Mouse (Mus musculus): ENCODE results near the gene Mrpl24. TPM values are rescaled to one million over a fixed set of nuclear protein-coding genes. Genes with fewer than 3 reads are reported as not detected.

Gene Mrpl24
- polyA plus RNA-seq, 1 experiment from 2014 or later, result 80.6 TPM

GRCm38 (mm10) chr3:87942471-87942870, 23.2 kb downstream of the Mrpl24 start:
- H3K9me3 ChIP-seq (ENCODE audit: control insufficient read depth, low read length), result no peaks in the 10 kb centered on the region
- ATAC-seq, result no peak
- H3K4me3 ChIP-seq (ENCODE audit: low read length), result no peak overlapping the region
- no peak overlapping the region for H3K4me2 ChIP-seq (ENCODE audit: low read depth, low read length)
- peaks cover 7% of the 10 kb centered on the region; the same call in 1 of the 2 replicates for H3K4me1 ChIP-seq (ENCODE audit: control insufficient read depth, insufficient read depth, low read length)
- H3K36me3 ChIP-seq (ENCODE audit: control insufficient read depth, insufficient read depth, low read length), result peaks cover 13% of the 10 kb centered on the region
- 87% methylated on average over 2 of the region's 2 CpGs for WGBS
- H3K27ac ChIP-seq (ENCODE audit: low read length), result no peak overlapping the region
- H3K9ac ChIP-seq (ENCODE audit: low read depth, low read length), result no peak overlapping the region
- peaks cover 11% of the 10 kb centered on the region; the same call in 1 of the 2 replicates for H3K27me3 ChIP-seq (replicated peaks; ENCODE audit: control insufficient read depth, insufficient read depth, low read length)

- H3K9ac ChIP-seq (ENCODE audit: low read depth, low read length), result no peak overlapping the region
- WGBS, result 78% methylated on average over 7 of the region's 7 CpGs
- peaks cover 13% of the 10 kb centered on the region for H3K36me3 ChIP-seq (ENCODE audit: control insufficient read depth, insufficient read depth, low read length)
- H3K27ac ChIP-seq (ENCODE audit: low read length), result no peak overlapping the region
- ATAC-seq, result no peak
- peaks cover 11% of the 10 kb centered on the region; the same call in 1 of the 2 replicates for H3K27me3 ChIP-seq (replicated peaks; ENCODE audit: control insufficient read depth, insufficient read depth, low read length)
- no peak overlapping the region for H3K4me3 ChIP-seq (ENCODE audit: low read length)
- H3K4me2 ChIP-seq (ENCODE audit: low read depth, low read length), result no peak overlapping the region
- no peaks in the 10 kb centered on the region for H3K9me3 ChIP-seq (ENCODE audit: control insufficient read depth, low read length)
- H3K4me1 ChIP-seq (ENCODE audit: control insufficient read depth, insufficient read depth, low read length), result peaks cover 16% of the 10 kb centered on the region
Measured at GRCm38 (mm10) chr3:87943586-87943985, 24.3 kb downstream of the Mrpl24 start.

- no peak overlapping the region for H3K27ac ChIP-seq (ENCODE audit: low read length)
- H3K9ac ChIP-seq (ENCODE audit: low read depth, low read length), result no peak overlapping the region
- WGBS, result 38% methylated on average over 4 of the region's 4 CpGs
- H3K4me1 ChIP-seq (ENCODE audit: control insufficient read depth, insufficient read depth, low read length), result peaks cover 24% of the 10 kb centered on the region
- H3K4me2 ChIP-seq (ENCODE audit: low read depth, low read length), result no peak overlapping the region
- no peak overlapping the region for H3K4me3 ChIP-seq (ENCODE audit: low read length)
- peaks cover 24% of the 10 kb centered on the region for H3K27me3 ChIP-seq (replicated peaks; ENCODE audit: control insufficient read depth, insufficient read depth, low read length)
- no peak for ATAC-seq
- H3K9me3 ChIP-seq (ENCODE audit: control insufficient read depth, low read length), result no peaks in the 10 kb centered on the region
- H3K36me3 ChIP-seq (ENCODE audit: control insufficient read depth, insufficient read depth, low read length), result 0 out of 2 replicates have a peak, but pooled peaks cover 3% of the 10 kb centered on the region
Measured at GRCm38 (mm10) chr3:87944838-87945600, 25.7 kb downstream of the Mrpl24 start.

- Histone ChIP-seq H3K4me1 (ENCODE audit: control insufficient read depth, insufficient read depth, low read length) (peaks cover 25% of the 10 kb centered on the region), H3K9me3 (ENCODE audit: control insufficient read depth, low read length) (no peaks in the 10 kb centered on the region), H3K4me2 (ENCODE audit: low read depth, low read length) (no peak overlapping the region), H3K9ac (ENCODE audit: low read depth, low read length) (no peak overlapping the region), H3K36me3 (ENCODE audit: control insufficient read depth, insufficient read depth, low read length) (no peaks in the 10 kb centered on the region), H3K27me3 (replicated peaks; ENCODE audit: control insufficient read depth, insufficient read depth, low read length) (peaks cover 26% of the 10 kb centered on the region), H3K27ac (ENCODE audit: low read length) (no peak overlapping the region), H3K4me3 (ENCODE audit: low read length) (no peak overlapping the region)
- 46% methylated on average over 12 of the region's 12 CpGs for WGBS
- no peak for ATAC-seq
Measured at GRCm38 (mm10) chr3:87945781-87946540, 26.7 kb downstream of the Mrpl24 start.

GRCm38 (mm10) chr3:87946541-87946860, 27.2 kb downstream of the Mrpl24 start:
- H3K36me3 ChIP-seq (ENCODE audit: control insufficient read depth, insufficient read depth, low read length), result no peaks in the 10 kb centered on the region
- ATAC-seq, result no peak
- H3K9ac ChIP-seq (ENCODE audit: low read depth, low read length), result no peak overlapping the region
- WGBS, result 44% methylated on average over 1 of the region's 1 CpGs
- no peaks in the 10 kb centered on the region for H3K9me3 ChIP-seq (ENCODE audit: control insufficient read depth, low read length)
- H3K4me2 ChIP-seq (ENCODE audit: low read depth, low read length), result no peak overlapping the region
- H3K4me1 ChIP-seq (ENCODE audit: control insufficient read depth, insufficient read depth, low read length), result peaks cover 25% of the 10 kb centered on the region
- H3K27me3 ChIP-seq (replicated peaks; ENCODE audit: control insufficient read depth, insufficient read depth, low read length), result peaks cover 26% of the 10 kb centered on the region
- H3K4me3 ChIP-seq (ENCODE audit: low read length), result no peak overlapping the region
- H3K27ac ChIP-seq (ENCODE audit: low read length), result no peak overlapping the region

- Histone ChIP-seq H3K4me3 (ENCODE audit: low read length) (peak overlapping the region; percentile 21), H3K9me3 (ENCODE audit: control insufficient read depth, low read length) (no peaks in the 10 kb centered on the region), H3K4me2 (ENCODE audit: low read depth, low read length) (peak overlapping the region; percentile 46), H3K4me1 (ENCODE audit: control insufficient read depth, insufficient read depth, low read length) (peaks cover 25% of the 10 kb centered on the region), H3K36me3 (ENCODE audit: control insufficient read depth, insufficient read depth, low read length) (no peaks in the 10 kb centered on the region), H3K27ac (ENCODE audit: low read length) (no peak overlapping the region), H3K9ac (ENCODE audit: low read depth, low read length) (peak overlapping the region; percentile 17; the same call in 1 of the 2 replicates), H3K27me3 (replicated peaks; ENCODE audit: control insufficient read depth, insufficient read depth, low read length) (peaks cover 28% of the 10 kb centered on the region)
- no peak for ATAC-seq
- 11% methylated on average over 26 of the region's 26 CpGs for WGBS
Measured at GRCm38 (mm10) chr3:87947056-87947810, 27.9 kb downstream of the Mrpl24 start.

- no peaks in the 10 kb centered on the region for H3K9me3 ChIP-seq (ENCODE audit: control insufficient read depth, low read length)
- peak overlapping the region; percentile 46 for H3K4me2 ChIP-seq (ENCODE audit: low read depth, low read length)
- under 1% methylated on average over 17 of the region's 17 CpGs for WGBS
- no peak overlapping the region for H3K27ac ChIP-seq (ENCODE audit: low read length)
- peaks cover 25% of the 10 kb centered on the region for H3K4me1 ChIP-seq (ENCODE audit: control insufficient read depth, insufficient read depth, low read length)
- peak overlapping the region; percentile 17 for H3K9ac ChIP-seq (ENCODE audit: low read depth, low read length)
- peak overlapping the region; percentile 21 for H3K4me3 ChIP-seq (ENCODE audit: low read length)
- no peak for ATAC-seq
- peaks cover 29% of the 10 kb centered on the region for H3K27me3 ChIP-seq (replicated peaks; ENCODE audit: control insufficient read depth, insufficient read depth, low read length)
- H3K36me3 ChIP-seq (ENCODE audit: control insufficient read depth, insufficient read depth, low read length), result no peaks in the 10 kb centered on the region
Measured at GRCm38 (mm10) chr3:87947811-87948199, 28.5 kb downstream of the Mrpl24 start.

GRCm38 (mm10) chr3:87948378-87949265, 29.3 kb downstream of the Mrpl24 start, which contains the start of gene Crabp2:
Crabp2 (plus strand) TSS chr3:87948666.
- no peaks in the 10 kb centered on the region for H3K36me3 ChIP-seq (ENCODE audit: control insufficient read depth, insufficient read depth, low read length)
- H3K4me2 ChIP-seq (ENCODE audit: low read depth, low read length), result peak within 1 kb of the TSS; percentile 46
- ATAC-seq, result 0 out of 2 replicates have a peak, but pooled peaks have one; percentile 16
- H3K27me3 ChIP-seq (replicated peaks; ENCODE audit: control insufficient read depth, insufficient read depth, low read length), result peaks cover 29% of the 10 kb centered on the region
- H3K9ac ChIP-seq (ENCODE audit: low read depth, low read length), result peak within 1 kb of the TSS; percentile 17
- WGBS, result 6% methylated on average over 35 of the region's 35 CpGs
- no peak within 1 kb of the TSS for H3K27ac ChIP-seq (ENCODE audit: low read length)
- peaks cover 25% of the 10 kb centered on the region for H3K4me1 ChIP-seq (ENCODE audit: control insufficient read depth, insufficient read depth, low read length)
- no peaks in the 10 kb centered on the region for H3K9me3 ChIP-seq (ENCODE audit: control insufficient read depth, low read length)
- peak within 1 kb of the TSS; percentile 21 for H3K4me3 ChIP-seq (ENCODE audit: low read length)

Data from intestine, embryonic 16.5 days (tissue).